Mouse (Mus musculus): ENCODE data around the gene Lce3f.

The Lce3f gene

GRCm38 (mm10) chr3:92991926-92992325 lies at the start of gene Lce3f:
Lce3f (plus strand) TSS chr3:92992226.
- in situ Hi-C loops (cut with MboI, MseI) = no loop called here

- in situ Hi-C loops (cut with MboI, MseI) = no loop called here
Observed at GRCm38 (mm10) chr3:92944186-92944585, 47.8 kb upstream of the Lce3f start, which contains the start of gene Lce3c. Lce3c (plus strand) TSS chr3:92944486.

- in situ Hi-C loops (cut with MboI, MseI) = no loop called here
Observed at GRCm38 (mm10) chr3:92957090-92957489, 34.9 kb upstream of the Lce3f start, which contains the start of gene Lce3d. Lce3d (plus strand) TSS chr3:92957390.

- in situ Hi-C loops (cut with MboI, MseI) = no loop called here
Observed at GRCm38 (mm10) chr3:92966761-92967160, 25.3 kb upstream of the Lce3f start, which contains the start of gene Lce3e. Lce3e (plus strand) TSS chr3:92967061.

GRCm38 (mm10) chr3:92978484-92978883 lies 13.5 kb upstream of the Lce3f start:
- in situ Hi-C loops (cut with MboI, MseI) = no loop called here

GRCm38 (mm10) chr3:92998691-92999090 lies 6.7 kb downstream of the Lce3f start:
- in situ Hi-C loops (cut with MboI, MseI) = no loop called here

GRCm38 (mm10) chr3:93000621-93001020 lies 8.6 kb downstream of the Lce3f start:
- in situ Hi-C loops (cut with MboI, MseI) = no loop called here

- in situ Hi-C loops (cut with MboI, MseI) = no loop called here
Observed at GRCm38 (mm10) chr3:93002843-93003242, 10.8 kb downstream of the Lce3f start.

- in situ Hi-C loops (cut with MboI, MseI) = no loop called here
Observed at GRCm38 (mm10) chr3:93014378-93014801, 22.4 kb downstream of the Lce3f start.

GRCm38 (mm10) chr3:93014871-93015270 lies 22.8 kb downstream of the Lce3f start:
- in situ Hi-C loops (cut with MboI, MseI) = no loop called here

- in situ Hi-C loops (cut with MboI, MseI) = no loop called here
Observed at GRCm38 (mm10) chr3:93015460-93016104, 23.6 kb downstream of the Lce3f start, which contains the start of gene Crct1. Crct1 (minus strand) TSS chr3:93015687.

- in situ Hi-C loops (cut with MboI, MseI) = no loop called here
Observed at GRCm38 (mm10) chr3:93018960-93019359, 26.9 kb downstream of the Lce3f start, which contains the start of gene Lce1m. Lce1m (minus strand) TSS chr3:93019060.

- in situ Hi-C loops (cut with MboI, MseI) = no loop called here
Observed at GRCm38 (mm10) chr3:93021171-93021570, 29.1 kb downstream of the Lce3f start.

- in situ Hi-C loops (cut with MboI, MseI) = no loop called here
Observed at GRCm38 (mm10) chr3:93023411-93024184, 31.6 kb downstream of the Lce3f start.

GRCm38 (mm10) chr3:93025486-93025885 lies 33.5 kb downstream of the Lce3f start:
- in situ Hi-C loops (cut with MboI, MseI) = no loop called here

GRCm38 (mm10) chr3:93031450-93031849 lies 39.4 kb downstream of the Lce3f start:
- in situ Hi-C loops (cut with MboI, MseI) = no loop called here
